Mouse (Mus musculus) heart, embryonic 10.5 days (tissue): Measurements from ENCODE around the gene Nolc1. TPM values are rescaled to one million over a fixed set of nuclear protein-coding genes. Genes with fewer than 3 reads are reported as not detected.
A peak's percentile ranks its signal among the peaks of the same experiment; 100 is the strongest.

ENCODE experiments used
- DNase-seq: peaks from one replicate; pipeline ENCODE4 v3.0.0-alpha.2; 2017; ENCODE audit warnings: low spot score
- H3K27ac ChIP-seq: fragments of 300-500 bp; sonication (generic); 2 replicates; pipeline ENCODE4 v1.5.1; 2016; ENCODE audit warnings: mild to moderate bottlenecking
- H3K27me3 ChIP-seq: fragments of 300-500 bp; sonication (generic); 2 replicates; pipeline ENCODE4 v1.6.1; 2016; ENCODE audit warnings: mild to moderate bottlenecking; ENCODE audit not compliant: poor library complexity, insufficient read depth, severe bottlenecking
- H3K36me3 ChIP-seq: fragments of 300-500 bp; sonication (generic); 2 replicates; pipeline ENCODE4 v1.6.1; 2016; ENCODE audit warnings: mild to moderate bottlenecking, moderate library complexity
- H3K4me1 ChIP-seq: fragments of 300-500 bp; sonication (generic); 2 replicates; pipeline ENCODE4 v1.6.1; 2016; ENCODE audit warnings: mild to moderate bottlenecking
- H3K4me3 ChIP-seq: fragments of 300-500 bp; sonication (generic); 2 replicates; pipeline ENCODE4 v1.5.1; 2016; ENCODE audit warnings: mild to moderate bottlenecking, moderate library complexity
- H3K9me3 ChIP-seq: fragments of 300-500 bp; sonication (generic); 2 replicates; pipeline ENCODE4 v1.6.1; 2016; ENCODE audit warnings: mild to moderate bottlenecking, moderate library complexity
- WGBS: fragments of 180-500 bp; shearing (Covaris S2); methylation state at CpG from one replicate; pipeline ENCODE4 v1.1.7; 2016; 5-methylcytosine and 5-hydroxymethylcytosine counted together
- polyA plus RNA-seq: library from polyadenylated mRNA; unstranded; fragments of >200 nt; fragmentation: Nextera tagmentation; extraction: Ambion mirVana; gene quantifications from 2 replicates; pipeline ENCODE4 v1.2.1, GENCODE M21; 2016

Nolc1 gene
- polyA plus RNA-seq, 1 experiment from 2014 or later, result 117 TPM

GRCm38 (mm10) chr19:46078535-46078934 lies 2.9 kb downstream of the Nolc1 start:
- no peaks in the 10 kb centered on the region for H3K27me3 ChIP-seq
- peaks cover 70% of the 10 kb centered on the region for H3K36me3 ChIP-seq
- DNase-seq, result no peak
- peaks cover 17% of the 10 kb centered on the region for H3K4me1 ChIP-seq
- WGBS, result 75% methylated on average over 3 of the region's 3 CpGs
- H3K27ac ChIP-seq, result no peak overlapping the region
- H3K4me3 ChIP-seq, result no peak overlapping the region
- H3K9me3 ChIP-seq, result no peaks in the 10 kb centered on the region

GRCm38 (mm10) chr19:46085185-46085584 lies 9.5 kb downstream of the Nolc1 start:
- H3K4me3 ChIP-seq, result no peak overlapping the region
- no peaks in the 10 kb centered on the region for H3K9me3 ChIP-seq
- no peak for DNase-seq
- H3K27me3 ChIP-seq, result no peaks in the 10 kb centered on the region
- peaks cover 6% of the 10 kb centered on the region; the same call in 1 of the 2 replicates for H3K4me1 ChIP-seq
- 94% methylated on average over 8 of the region's 8 CpGs for WGBS
- peaks cover 61% of the 10 kb centered on the region for H3K36me3 ChIP-seq
- H3K27ac ChIP-seq, result no peak overlapping the region

- Histone ChIP-seq H3K4me1 (peaks cover 6% of the 10 kb centered on the region; the same call in 1 of the 2 replicates), H3K9me3 (no peaks in the 10 kb centered on the region), H3K27me3 (no peaks in the 10 kb centered on the region), H3K36me3 (peaks cover 49% of the 10 kb centered on the region), H3K4me3 (no peak overlapping the region), H3K27ac (no peak overlapping the region)
- DNase-seq, result no peak
- WGBS, result 45% methylated on average over 3 of the region's 3 CpGs
Observed at GRCm38 (mm10) chr19:46086337-46086736, 10.7 kb downstream of the Nolc1 start.

- Histone ChIP-seq H3K9me3 (no peaks in the 10 kb centered on the region), H3K36me3 (peaks cover 34% of the 10 kb centered on the region), H3K27me3 (no peaks in the 10 kb centered on the region), H3K4me3 (no peak overlapping the region), H3K4me1 (peaks cover 6% of the 10 kb centered on the region; the same call in 1 of the 2 replicates), H3K27ac (no peak overlapping the region)
- WGBS, result 71% methylated on average over 7 of the region's 7 CpGs
- no peak for DNase-seq
Observed at GRCm38 (mm10) chr19:46087871-46088270, 12.2 kb downstream of the Nolc1 start.

- H3K9me3 ChIP-seq, result no peaks in the 10 kb centered on the region
- no peak overlapping the region for H3K27ac ChIP-seq
- WGBS, result 82% methylated on average over 4 of the region's 4 CpGs
- H3K4me3 ChIP-seq, result no peak overlapping the region
- no peaks in the 10 kb centered on the region for H3K36me3 ChIP-seq
- no peaks in the 10 kb centered on the region for H3K27me3 ChIP-seq
- peaks cover 6% of the 10 kb centered on the region; the same call in 1 of the 2 replicates for H3K4me1 ChIP-seq
- DNase-seq, result no peak
Observed at GRCm38 (mm10) chr19:46091641-46092040, 16.0 kb downstream of the Nolc1 start.

- 86% methylated on average over 2 of the region's 2 CpGs for WGBS
Observed at GRCm38 (mm10) chr19:46094144-46094543, 18.5 kb downstream of the Nolc1 start.

GRCm38 (mm10) chr19:46095291-46095690 lies 19.6 kb downstream of the Nolc1 start:
- Histone ChIP-seq H3K9me3 (no peaks in the 10 kb centered on the region), H3K36me3 (no peaks in the 10 kb centered on the region), H3K4me3 (no peak overlapping the region), H3K4me1 (no peaks in the 10 kb centered on the region), H3K27me3 (no peaks in the 10 kb centered on the region), H3K27ac (no peak overlapping the region)
- 78% methylated on average over 4 of the region's 4 CpGs for WGBS
- peak; percentile 2 for DNase-seq

More at GRCm38 (mm10) chr19:46094144-46094543, 18.5 kb downstream of the Nolc1 start:
- Histone ChIP-seq H3K9me3 (no peaks in the 10 kb centered on the region), H3K27me3 (no peaks in the 10 kb centered on the region), H3K4me1 (no peaks in the 10 kb centered on the region), H3K4me3 (no peak overlapping the region), H3K36me3 (no peaks in the 10 kb centered on the region), H3K27ac (no peak overlapping the region)
- DNase-seq, result peak; percentile 33

- peak; percentile 52 for DNase-seq
- Histone ChIP-seq H3K9me3 (no peaks in the 10 kb centered on the region), H3K27me3 (no peaks in the 10 kb centered on the region), H3K36me3 (no peaks in the 10 kb centered on the region), H3K4me1 (no peaks in the 10 kb centered on the region), H3K4me3 (no peak overlapping the region), H3K27ac (no peak overlapping the region)
- WGBS, result 81% methylated on average over 5 of the region's 5 CpGs
Observed at GRCm38 (mm10) chr19:46096396-46096795, 20.7 kb downstream of the Nolc1 start.

- no peaks in the 10 kb centered on the region for H3K9me3 ChIP-seq
- H3K27me3 ChIP-seq, result no peaks in the 10 kb centered on the region
- no peak overlapping the region for H3K4me3 ChIP-seq
- no peak for DNase-seq
- no peaks in the 10 kb centered on the region for H3K4me1 ChIP-seq
- no peaks in the 10 kb centered on the region for H3K36me3 ChIP-seq
- H3K27ac ChIP-seq, result no peak overlapping the region
- 85% methylated on average over 3 of the region's 3 CpGs for WGBS
Observed at GRCm38 (mm10) chr19:46099561-46099960, 23.9 kb downstream of the Nolc1 start.

GRCm38 (mm10) chr19:46103437-46104186 lies 27.9 kb downstream of the Nolc1 start:
- Histone ChIP-seq H3K27ac (no peak overlapping the region), H3K36me3 (no peaks in the 10 kb centered on the region), H3K4me1 (no peaks in the 10 kb centered on the region), H3K9me3 (no peaks in the 10 kb centered on the region), H3K27me3 (no peaks in the 10 kb centered on the region), H3K4me3 (no peak overlapping the region)
- WGBS, result 80% methylated on average over 6 of the region's 6 CpGs
- peak; percentile 59 for DNase-seq

GRCm38 (mm10) chr19:46104187-46104557 lies 28.5 kb downstream of the Nolc1 start:
- Histone ChIP-seq H3K27ac (no peak overlapping the region), H3K27me3 (no peaks in the 10 kb centered on the region), H3K36me3 (no peaks in the 10 kb centered on the region), H3K4me1 (no peaks in the 10 kb centered on the region), H3K9me3 (no peaks in the 10 kb centered on the region), H3K4me3 (no peak overlapping the region)
- 78% methylated on average over 2 of the region's 2 CpGs for WGBS
- no peak for DNase-seq

GRCm38 (mm10) chr19:46110214-46110613 lies 34.6 kb downstream of the Nolc1 start:
- Histone ChIP-seq H3K4me1 (0 out of 2 replicates have a peak, but pooled peaks cover 3% of the 10 kb centered on the region), H3K27ac (no peak overlapping the region), H3K36me3 (no peaks in the 10 kb centered on the region), H3K9me3 (no peaks in the 10 kb centered on the region), H3K4me3 (no peak overlapping the region), H3K27me3 (no peaks in the 10 kb centered on the region)
- 78% methylated on average over 2 of the region's 2 CpGs for WGBS
- DNase-seq, result no peak

- Histone ChIP-seq H3K4me1 (0 out of 2 replicates have a peak, but pooled peaks cover 3% of the 10 kb centered on the region), H3K9me3 (no peaks in the 10 kb centered on the region), H3K27me3 (no peaks in the 10 kb centered on the region), H3K36me3 (no peaks in the 10 kb centered on the region), H3K4me3 (no peak overlapping the region), H3K27ac (no peak overlapping the region)
- DNase-seq, result no peak
- WGBS, result 76% methylated on average over 5 of the region's 5 CpGs
Observed at GRCm38 (mm10) chr19:46110781-46111180, 35.1 kb downstream of the Nolc1 start.
